Mouse (Mus musculus): ENCODE results near the gene Gimap5. TPM values are rescaled to one million over a fixed set of nuclear protein-coding genes. Genes with fewer than 3 reads are reported as not detected.
A peak's percentile ranks its signal among the peaks of the same experiment; 100 is the strongest.

Gimap5 gene
- total and polyA plus RNA-seq, 3 experiments = 10.5 to 17.1 (median 10.9) TPM

DNA sequence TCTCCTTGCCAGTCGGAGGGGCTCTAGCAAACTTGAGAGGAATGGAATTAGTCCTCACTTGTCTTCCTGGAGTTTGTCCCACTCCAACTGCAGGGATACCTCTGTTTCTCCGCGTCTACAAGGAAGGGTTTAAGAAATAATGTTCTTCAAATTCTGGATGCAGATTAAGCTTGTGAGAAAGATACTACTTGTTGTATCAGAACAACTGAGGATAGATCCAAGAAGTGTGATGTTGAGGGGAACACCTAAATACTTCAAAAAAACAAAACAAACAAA is 6.3 kb upstream of the Gimap5 start:
- no peak for DNase-seq

DNA sequence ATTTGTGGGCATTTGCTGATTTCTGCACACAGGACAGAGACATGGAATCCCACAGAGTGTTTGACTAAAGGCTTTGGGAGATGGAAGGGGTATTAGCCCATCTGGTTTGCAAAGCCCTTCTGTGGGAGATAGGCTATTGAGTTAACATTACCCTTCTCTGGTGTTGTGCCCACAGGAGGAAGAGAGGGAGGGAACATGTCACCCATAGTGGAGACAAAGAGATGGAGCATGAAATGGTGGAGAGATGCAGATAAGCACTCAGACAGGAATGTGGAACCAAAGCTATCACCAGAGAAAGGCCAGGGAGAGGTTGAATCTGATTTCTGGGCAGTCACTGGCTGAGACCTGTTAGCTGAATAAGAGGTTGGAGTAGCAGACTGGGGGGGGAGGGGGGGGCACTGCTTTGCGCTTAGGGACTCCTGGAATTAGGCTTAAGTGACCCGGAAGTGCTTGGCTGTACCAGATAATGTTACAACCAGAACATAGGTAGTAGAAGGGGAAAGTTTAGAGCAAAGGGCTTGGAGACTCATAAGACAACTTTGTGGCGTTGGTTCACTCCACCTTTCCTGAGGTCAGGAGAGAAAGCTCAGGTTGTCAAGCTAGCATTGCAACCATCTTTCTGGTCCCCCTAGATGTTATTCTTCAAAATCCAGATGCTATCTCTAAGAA is 5.4 kb upstream of the Gimap5 start:
- no peak for DNase-seq

DNA sequence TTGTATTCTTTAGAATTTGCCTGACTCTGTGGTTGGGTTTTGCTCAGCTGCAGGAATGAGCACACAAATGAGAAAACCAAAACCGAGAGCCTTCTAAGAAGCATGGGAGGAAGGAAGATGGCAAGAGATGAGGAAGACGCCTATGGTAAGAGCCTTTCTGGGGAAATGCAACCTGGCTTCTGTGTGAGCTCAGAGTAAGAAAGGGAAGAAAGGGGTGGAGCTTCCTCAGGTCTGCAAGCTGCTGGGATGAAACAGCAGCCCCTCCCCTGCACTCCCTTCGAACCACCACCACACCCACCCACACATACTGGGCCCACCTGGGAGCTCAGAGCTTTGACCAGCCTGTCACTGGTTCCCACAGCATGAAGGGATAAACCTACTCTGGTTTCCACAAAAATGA is 4.7 kb upstream of the Gimap5 start:
- DNase-seq = no peak

DNA sequence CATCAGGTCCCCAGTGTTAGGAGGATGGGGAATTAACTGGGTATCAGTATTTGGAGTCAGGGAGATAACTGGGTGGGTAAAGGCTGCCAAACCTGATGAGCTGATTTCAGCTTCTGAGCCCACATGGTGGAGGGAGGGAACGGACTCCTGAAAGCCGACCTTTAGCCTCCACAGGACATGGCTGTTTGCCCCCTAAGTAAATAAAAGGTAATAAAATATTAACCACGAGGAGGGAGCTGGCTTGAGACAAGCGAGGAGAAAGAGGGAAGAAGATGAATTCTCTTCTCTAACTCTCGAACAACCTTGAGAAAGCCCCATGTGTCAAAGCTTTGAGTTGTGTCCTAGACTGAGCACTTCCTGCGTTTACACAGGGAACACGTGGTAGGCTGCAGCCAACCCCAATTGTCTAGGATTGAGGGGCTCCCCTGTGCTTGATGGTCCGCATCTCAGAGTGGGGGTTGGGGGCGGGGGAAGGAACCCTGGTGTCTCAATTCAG is 4.2 kb upstream of the Gimap5 start:
- no peak for DNase-seq

DNA sequence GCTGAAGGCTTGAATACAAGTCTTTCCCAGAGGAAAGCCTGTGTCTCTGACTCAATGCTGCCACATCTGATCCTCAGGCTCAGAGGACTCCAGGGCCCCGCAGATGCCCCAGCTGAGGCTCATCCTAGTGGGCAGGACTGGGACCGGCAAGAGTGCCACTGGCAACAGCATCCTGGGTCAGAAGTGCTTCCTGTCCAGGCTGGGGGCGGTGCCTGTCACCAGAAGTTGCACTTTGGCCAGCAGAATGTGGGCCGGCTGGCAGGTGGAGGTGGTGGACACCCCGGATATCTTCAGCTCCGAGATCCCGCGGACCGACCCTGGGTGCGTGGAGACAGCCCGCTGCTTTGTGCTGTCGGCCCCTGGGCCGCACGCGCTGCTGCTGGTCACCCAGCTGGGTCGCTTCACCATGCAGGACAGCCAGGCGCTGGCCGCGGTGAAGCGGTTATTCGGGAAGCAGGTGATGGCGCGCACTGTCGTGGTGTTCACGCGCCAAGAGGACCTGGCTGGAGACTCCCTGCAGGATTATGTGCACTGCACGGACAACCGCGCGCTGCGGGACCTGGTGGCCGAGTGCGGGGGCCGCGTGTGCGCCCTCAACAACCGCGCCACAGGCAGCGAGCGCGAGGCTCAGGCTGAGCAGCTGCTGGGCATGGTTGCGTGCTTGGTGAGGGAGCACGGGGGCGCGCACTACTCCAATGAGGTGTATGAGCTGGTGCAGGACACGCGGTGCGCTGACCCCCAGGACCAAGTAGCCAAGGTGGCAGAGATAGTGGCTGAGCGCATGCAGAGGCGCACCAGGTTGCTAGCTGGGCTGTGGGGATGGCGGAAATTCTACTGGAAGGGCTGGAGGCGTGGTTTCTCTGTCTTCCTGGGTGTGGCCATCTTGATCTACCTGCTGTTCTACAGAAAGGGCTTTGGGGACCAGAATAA is 3.3 kb upstream of the Gimap5 start:
- peak; percentile 62 for DNase-seq

DNA sequence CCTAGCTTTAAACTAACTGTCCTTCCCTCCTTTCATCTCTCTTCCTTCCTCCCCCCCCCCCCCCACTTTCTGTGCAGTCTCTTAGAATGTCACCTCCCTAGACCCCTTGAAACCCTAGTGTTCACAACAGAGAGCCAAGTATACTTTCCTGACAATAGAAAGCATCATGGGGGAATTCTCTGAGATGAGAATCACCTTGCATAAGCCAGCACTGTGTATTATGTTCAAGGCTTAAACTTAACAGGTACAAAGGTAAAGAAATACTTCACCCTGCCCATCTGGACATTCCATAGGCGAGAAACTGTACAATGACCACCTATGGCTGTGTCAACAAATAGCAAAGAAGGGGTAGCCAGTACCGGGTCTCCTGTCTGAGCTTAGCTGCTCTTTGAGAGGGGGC is 507 bp upstream of the Gimap5 start:
- no peak for DNase-seq

DNA sequence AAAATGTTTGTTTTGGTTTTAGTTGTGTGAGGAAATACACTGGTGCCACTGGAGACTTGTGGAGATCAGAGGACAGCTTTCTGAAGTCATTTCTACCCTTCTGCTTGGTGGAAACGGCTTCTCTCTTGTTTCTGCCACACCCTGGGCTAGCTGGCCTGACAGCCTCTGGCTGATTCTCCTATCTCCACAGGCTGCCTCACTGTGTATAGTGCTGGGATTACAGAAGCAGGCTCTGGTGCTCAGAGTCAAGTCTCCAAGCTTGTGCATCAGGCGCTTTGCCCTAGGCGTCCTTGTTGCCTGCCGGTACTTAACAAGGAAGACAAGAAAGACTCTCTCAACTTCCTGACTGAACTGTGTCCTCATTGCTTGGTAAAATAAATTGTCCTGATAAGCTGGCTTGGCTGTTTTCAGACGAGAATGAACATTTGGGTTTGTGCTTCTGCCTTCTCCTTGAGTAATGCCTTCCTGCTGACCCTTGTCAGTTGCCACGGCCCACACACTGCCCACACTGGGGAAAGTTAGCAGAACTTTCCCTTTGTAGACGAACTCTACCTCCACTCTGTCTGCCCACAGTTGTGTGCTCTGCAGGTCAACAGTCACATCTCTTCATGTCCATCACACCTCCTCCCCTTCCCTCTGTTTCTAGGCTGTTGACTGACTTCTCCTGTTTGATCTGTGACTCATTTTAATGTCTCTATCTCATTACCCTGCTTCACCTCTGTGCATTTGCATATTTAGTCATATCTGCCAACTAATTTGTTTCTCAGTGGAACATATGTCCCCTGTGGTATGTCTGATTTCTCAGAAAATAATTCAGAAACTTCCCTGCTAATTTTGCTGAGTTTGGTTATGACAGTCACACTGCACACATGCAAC is 1.3 kb downstream of the Gimap5 start:
- DNase-seq = no peak

DNA sequence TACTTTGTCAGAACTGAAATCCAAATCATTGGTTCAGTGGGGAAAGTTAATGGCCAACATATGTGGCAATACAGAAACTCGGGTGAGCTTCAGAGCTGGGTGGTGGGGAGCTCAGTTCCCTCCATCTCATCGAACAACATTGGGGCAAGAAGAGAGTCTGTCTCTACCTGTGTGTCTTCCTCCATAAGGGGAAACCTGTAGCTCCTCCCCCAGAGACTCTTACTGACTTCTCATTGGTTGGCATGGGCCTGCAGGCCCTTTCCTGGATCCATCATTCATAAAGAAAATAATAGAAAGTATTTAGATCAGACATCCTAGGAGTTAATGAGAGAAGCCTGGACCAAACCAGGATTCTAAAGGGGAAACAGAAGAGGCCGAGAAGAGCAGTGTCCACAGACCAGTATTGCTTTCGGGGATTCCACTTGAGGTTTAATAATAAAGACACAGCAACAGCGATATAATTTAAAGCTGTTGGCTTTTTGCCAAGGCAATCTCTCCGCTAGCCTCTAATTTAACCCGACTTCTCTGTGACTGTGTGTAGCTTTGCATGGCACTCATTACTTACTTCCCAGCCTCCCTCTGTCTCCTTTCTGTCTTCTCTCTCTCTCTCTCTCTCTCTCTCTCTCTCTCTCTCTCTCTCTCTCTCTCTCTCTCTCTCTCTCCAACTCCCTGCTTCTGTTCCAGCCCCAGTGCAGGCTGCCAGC is 17.7 kb downstream of the Gimap5 start:
- DNase-seq = no peak

DNA sequence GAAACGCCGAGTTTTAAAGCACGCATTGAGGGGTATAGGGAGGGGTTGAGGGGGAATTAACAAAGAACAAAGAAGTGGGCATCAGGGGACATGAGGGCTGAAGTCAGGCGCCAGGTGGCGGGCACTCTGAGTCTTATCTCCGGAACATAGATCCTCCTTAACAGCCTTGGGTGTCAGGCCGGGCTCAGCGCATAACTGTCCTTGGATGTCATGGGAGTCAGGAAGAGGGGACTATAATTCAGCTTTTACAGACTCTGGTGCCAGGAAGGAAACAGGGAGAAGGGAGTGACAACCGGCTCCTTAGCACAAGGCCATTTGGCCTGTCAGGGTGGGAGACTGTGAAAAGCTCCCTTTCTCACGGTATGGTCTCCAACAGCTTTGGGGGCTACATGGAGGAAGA is 18.5 kb downstream of the Gimap5 start:
- no peak for DNase-seq

DNA sequence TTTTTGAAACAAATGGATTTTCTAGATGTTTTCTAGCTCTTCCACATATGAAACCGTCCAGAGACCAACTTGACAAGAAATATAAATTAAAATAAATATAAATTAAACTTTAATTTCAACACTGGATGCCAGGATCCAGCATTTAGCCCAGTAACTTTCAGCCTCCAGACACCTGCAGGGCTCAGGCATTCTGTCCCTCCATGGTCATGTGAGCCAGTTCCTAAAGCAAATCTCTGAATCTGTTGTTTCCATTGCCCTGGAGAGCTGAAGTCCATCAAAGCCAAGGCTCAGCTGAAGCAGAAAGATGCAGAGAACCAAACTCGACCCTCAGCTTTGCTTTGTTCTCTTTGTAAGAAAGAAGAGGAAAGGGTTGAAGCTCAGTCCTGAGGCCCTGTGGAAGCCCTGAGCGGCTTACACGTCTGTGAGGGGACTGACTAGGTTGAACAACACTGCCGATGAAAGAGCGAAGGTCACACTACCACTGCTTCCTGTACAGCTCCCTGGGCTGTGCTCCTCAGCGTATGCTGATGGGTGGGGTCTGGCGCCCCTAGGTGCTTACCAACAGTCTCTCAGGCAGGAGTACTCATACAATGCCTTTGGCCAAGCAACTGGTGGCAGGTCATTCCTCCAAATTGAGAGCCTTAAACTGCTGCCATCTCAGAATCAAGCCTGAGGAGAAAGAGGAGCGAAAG is 22.3 kb downstream of the Gimap5 start:
- DNase-seq = no peak

DNA sequence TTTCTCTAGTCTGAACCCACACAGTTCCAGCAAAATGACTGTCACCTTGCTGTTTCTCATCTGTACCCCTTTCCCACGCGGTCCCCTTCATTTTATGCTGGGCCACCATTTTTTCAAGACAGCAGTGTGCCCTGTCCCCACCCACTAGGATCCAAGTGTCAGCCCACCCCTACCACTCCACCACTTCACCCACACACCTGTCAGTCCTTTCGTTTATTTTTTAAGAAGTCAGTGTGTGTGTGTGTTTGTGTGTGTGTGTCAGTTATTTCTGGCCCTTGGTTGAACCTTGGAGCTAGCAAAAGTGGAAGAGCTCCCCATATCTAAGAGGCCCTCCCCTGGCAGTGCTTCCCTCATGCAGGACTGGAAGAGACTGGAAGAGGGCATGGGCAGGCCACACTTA is 22.9 kb downstream of the Gimap5 start:
- no peak for DNase-seq

DNA sequence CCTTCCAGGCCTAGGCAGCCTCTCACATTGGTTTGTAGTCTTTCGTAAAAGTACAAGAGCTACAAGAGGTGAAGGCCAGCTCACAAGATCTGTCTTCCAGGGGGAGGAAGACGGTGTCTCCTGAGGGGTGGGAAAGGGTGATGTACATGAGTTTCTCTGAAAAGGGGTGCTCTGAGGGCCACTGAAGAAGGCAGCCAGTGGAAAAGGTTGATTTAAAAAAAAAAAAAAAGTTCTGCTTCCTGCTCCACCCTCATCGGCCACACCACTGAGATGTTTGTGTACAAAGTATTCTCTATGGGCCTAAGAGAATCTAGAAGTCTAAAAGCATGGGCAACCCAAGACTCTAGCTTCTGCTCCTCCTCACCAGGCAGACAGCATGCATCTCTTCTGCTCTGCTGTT is 24.7 kb downstream of the Gimap5 start, which contains the start of gene Gimap3:
TSS of gene Gimap3 (minus strand) at position 156 of the 400 bp plus-strand sequence.
- no peak for DNase-seq

DNA sequence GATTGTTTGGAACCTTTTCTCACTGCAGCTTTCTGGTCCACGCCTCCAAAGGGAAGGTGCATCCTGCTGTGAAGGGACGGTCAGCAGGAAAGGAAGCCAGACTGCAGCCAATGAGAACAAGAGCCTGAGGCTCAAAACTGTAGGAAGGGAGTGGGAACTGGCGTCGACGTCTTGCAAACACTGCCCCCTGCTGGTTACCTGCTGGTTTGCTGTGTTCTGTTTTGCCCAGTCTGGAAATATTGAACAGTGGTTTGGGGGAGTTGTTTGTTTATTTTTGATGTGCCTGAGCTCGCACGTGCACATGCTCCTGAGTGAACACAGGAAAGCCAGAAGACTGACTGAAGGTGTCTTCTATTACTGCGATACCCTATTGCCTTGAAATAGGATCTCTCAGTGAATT is 26.0 kb downstream of the Gimap5 start:
- DNase-seq = peak; percentile 82

DNA sequence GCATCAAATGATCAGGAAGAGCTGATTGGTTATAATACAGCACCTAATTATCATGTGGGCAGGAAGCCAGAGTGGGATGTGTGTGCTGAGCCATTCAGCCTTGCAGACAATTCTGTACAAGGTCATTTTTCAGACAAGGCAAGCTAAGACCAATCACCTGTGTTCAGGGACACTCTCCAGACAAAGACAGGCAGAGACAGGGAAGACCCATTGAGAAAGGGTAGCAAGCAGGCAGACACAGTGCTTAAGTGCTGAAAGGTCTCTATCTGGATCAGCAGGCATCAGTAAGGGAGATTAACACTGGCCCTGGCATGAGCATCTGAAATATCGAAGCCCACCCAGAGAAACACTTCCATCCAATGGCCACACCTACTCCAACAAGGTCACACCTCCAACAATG is 38.4 kb downstream of the Gimap5 start:
- DNase-seq = peak; percentile 39

DNA sequence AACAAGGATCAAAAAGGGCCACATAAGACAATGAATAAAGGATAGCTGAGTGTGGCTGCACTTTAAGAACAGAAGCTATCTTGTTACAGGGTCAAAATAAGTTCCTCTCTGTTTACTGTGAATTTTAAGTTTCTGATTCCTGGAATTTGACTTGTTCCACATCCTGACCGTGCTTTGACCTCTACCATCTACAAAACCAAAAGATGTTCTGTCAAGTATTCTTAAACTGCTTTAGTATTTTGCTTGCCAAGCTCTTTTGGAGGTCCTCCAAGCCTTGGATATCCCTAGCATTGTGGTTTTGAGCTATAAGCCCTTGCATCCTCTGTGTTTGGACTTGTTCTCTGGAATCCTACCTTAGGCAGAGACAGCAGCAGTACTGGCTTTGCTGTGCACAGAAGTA is 39.2 kb downstream of the Gimap5 start:
- DNase-seq = peak; percentile 51

DNA sequence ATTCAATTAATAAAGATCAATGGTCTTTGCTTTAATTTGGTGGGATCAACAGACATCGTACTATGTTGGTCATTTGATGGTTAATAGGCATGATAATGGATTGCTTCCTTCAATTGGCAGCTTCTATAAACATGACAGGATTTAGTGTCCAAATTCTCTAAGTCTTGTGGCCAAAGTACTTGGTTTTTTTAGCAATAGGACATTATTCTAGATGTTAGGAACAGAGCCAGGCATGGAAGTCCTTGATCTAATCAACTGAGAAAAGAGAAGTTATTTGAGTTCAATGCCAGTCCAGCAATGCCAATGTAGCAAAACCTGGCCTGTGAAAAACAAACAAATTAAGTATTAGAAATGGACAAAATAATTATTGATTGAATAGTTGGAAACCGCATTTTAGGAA is 39.6 kb downstream of the Gimap5 start:
- DNase-seq = peak; percentile 33

DNA sequence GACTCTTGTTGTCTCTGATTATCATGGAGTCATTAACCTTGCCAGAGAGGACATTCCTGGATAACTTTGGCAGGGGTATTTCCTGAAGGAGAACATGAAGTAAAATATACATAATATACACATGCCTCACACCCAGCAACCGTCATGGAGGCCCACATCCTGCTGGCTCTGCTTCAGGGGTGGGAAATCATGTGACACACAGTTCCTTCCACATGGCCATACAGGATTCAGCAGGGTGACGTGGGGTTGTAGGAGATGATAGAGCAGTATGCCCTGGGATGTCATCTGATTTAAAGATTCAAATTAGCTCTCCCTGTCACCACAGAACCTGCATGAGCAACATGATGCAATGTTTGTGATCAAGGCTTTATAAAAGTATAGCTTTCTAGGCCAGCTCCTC is 41.9 kb downstream of the Gimap5 start:
- DNase-seq = no peak

DNA sequence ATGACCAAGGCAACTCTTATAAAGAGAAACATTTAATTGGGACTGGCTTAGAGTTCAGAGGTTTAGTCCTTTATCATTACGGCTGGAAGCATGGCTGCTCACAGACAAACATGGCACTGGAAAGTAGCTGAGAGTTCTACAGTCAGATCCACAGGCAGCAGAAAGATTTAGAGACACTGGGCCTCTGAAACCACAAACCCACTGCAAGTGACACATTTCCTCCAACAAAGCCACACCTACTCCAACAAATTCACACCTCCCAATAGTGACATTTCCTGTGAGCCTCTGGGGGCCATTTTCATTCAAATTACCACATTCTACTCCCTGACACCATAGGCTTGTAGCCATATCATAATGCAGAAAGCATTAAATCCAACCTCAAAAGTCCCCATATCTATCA is 55.9 kb downstream of the Gimap5 start:
- DNase-seq = no peak

DNA sequence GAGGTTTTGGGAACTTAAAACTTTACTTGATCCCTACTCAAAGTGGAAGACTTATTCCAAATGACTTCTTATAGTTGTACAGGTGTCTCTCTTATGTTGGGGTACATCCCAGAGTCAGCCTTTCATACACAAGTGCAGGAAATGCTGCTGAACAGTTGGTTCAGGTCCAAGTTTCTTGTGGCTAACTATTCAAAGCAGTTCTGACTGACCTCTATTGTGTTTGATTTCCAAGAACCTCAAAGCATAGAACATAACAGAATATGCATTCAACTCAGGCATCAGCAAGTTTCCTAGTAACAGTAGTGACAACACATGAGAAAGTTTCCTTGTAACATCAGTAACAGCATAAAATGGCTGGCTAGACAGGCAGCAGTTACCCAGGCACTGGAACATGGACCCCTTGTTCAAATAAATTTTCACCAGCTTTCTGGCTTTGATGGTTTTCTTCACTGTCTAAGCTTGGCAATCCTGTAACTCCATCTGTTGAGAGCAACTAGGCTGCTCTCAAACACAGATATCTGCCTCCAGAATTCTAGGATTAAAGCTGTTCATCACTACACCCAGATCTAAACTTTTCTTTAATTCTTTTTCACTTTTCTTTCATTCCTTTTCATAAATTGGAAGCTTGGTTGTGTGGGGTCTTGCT is 57.5 kb downstream of the Gimap5 start:
- no peak for DNase-seq
